Mouse (Mus musculus) limb, embryonic 13.5 days (tissue): ENCODE measurements around the gene Zc3h14. TPM values are rescaled to one million over a fixed set of nuclear protein-coding genes. Genes with fewer than 3 reads are reported as not detected.

Source experiments
- ATAC-seq: fragments of 200-750 bp; cut with Nextera tagmentation; 2 replicates; pipeline ENCODE4 v1.8.0; 2017; ENCODE audit warnings: low read depth, moderate number of reproducible peaks, moderate TSS enrichment; ENCODE audit not compliant: low FRiP score
- H3K27ac ChIP-seq: fragments of 300-500 bp; sonication (generic); 2 replicates; pipeline ENCODE4 v1.5.1; 2015; ENCODE audit warnings: inconsistent platforms, mild to moderate bottlenecking, moderate library complexity
- H3K27me3 ChIP-seq: fragments of 300-500 bp; sonication (generic); 2 replicates; pipeline ENCODE4 v1.6.1; 2015; ENCODE audit warnings: mild to moderate bottlenecking, inconsistent platforms
- H3K36me3 ChIP-seq: fragments of 300-500 bp; sonication (generic); 2 replicates; pipeline ENCODE4 v1.6.1; 2015; ENCODE audit warnings: inconsistent platforms, mild to moderate bottlenecking, moderate library complexity
- H3K4me1 ChIP-seq: fragments of 300-500 bp; sonication (generic); 2 replicates; pipeline ENCODE4 v1.6.1; 2015; ENCODE audit warnings: inconsistent platforms
- H3K4me2 ChIP-seq: fragments of 300-500 bp; sonication (generic); replicated peaks from 2 replicates; pipeline ENCODE4 v1.6.1; 2015; ENCODE audit warnings: inconsistent platforms, mild to moderate bottlenecking, moderate library complexity
- H3K4me3 ChIP-seq: fragments of 300-500 bp; sonication (generic); 2 replicates; pipeline ENCODE4 v1.5.1; 2015; ENCODE audit warnings: moderate library complexity, mild to moderate bottlenecking, inconsistent platforms
- H3K9ac ChIP-seq: fragments of 300-500 bp; sonication (generic); 2 replicates; pipeline ENCODE4 v1.6.1; 2015; ENCODE audit warnings: mild to moderate bottlenecking, inconsistent platforms
- H3K9me3 ChIP-seq: fragments of 300-500 bp; sonication (generic); 2 replicates; pipeline ENCODE4 v1.6.1; 2016; ENCODE audit warnings: inconsistent platforms
- WGBS: fragments of 180-500 bp; shearing (Covaris S2); methylation state at CpG from one replicate; pipeline ENCODE4 v1.1.7; 2015; 5-methylcytosine and 5-hydroxymethylcytosine counted together
- polyA plus RNA-seq: library from polyadenylated mRNA; unstranded; fragments of >200 nt; fragmentation: Nextera tagmentation; extraction: Ambion mirVana; gene quantifications from 2 replicates; pipeline ENCODE4 v1.2.1, GENCODE M21; 2015

Gene Zc3h14
- polyA plus RNA-seq, 1 experiment from 2014 or later: 136 TPM

GRCm38 (mm10) chr12:98726078-98726477 lies 20.7 kb upstream of the Zc3h14 start:
- ATAC-seq: no peak
- Histone ChIP-seq H3K27ac (no peak overlapping the region), H3K4me1 (peaks cover 1% of the 10 kb centered on the region; the same call in 1 of the 2 replicates), H3K9ac (no peak overlapping the region), H3K4me3 (no peak overlapping the region), H3K36me3 (no peaks in the 10 kb centered on the region), H3K27me3 (no peaks in the 10 kb centered on the region), H3K9me3 (no peaks in the 10 kb centered on the region), H3K4me2 (no peak overlapping the region)
- 79% methylated on average over 7 of the region's 7 CpGs for WGBS

DNA sequence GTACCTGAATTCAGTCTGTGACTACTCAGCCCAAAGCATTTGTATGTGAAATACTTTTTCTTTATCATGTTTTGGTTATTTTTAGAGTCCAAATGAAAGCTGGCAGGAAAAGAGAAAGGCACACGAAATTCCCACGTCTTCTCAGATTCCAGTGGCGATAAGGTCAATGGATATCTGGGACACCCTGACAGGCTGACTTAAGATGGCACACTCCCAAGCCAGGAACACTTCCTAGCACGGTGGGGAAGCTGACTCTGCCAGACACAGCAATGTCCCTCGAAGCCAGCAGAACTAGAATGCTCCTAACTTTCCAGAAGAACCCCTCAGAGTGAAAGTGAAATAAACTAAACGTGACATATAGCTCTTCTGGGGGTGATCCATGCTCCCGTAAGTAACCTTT lies 19.6 kb upstream of the Zc3h14 start:
- H3K36me3 ChIP-seq: no peaks in the 10 kb centered on the region
- 76% methylated on average over 7 of the region's 7 CpGs for WGBS
- H3K4me3 ChIP-seq: no peak overlapping the region
- H3K9me3 ChIP-seq: no peaks in the 10 kb centered on the region
- no peak overlapping the region for H3K27ac ChIP-seq
- H3K27me3 ChIP-seq: no peaks in the 10 kb centered on the region
- no peak overlapping the region for H3K4me2 ChIP-seq
- no peak overlapping the region for H3K9ac ChIP-seq
- H3K4me1 ChIP-seq: no peaks in the 10 kb centered on the region
- no peak for ATAC-seq

DNA sequence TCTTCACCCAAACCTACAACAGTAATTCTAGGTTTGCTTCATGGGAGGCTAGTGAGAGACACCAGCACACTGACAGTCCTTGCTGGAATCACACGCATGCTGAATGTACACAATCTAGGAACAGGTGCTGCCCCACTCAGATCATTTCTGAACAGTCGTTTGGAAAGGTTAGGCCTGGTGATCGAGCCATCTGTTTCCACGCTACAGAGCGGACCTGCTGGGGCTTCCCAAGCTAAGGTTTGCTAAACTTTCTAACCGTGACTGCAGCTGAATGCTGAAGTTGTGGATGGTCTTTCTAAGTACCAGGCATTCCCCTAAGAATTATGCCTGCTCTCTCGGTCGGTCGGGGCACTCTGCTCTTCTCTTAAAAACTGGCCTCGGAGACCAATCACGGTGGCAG lies 16.1 kb upstream of the Zc3h14 start:
- H3K4me2 ChIP-seq: no peak overlapping the region
- no peaks in the 10 kb centered on the region for H3K27me3 ChIP-seq
- H3K27ac ChIP-seq: no peak overlapping the region
- ATAC-seq: no peak
- no peak overlapping the region for H3K9ac ChIP-seq
- 82% methylated on average over 11 of the region's 11 CpGs for WGBS
- H3K4me1 ChIP-seq: peaks cover 18% of the 10 kb centered on the region
- no peaks in the 10 kb centered on the region for H3K36me3 ChIP-seq
- no peaks in the 10 kb centered on the region for H3K9me3 ChIP-seq
- H3K4me3 ChIP-seq: no peak overlapping the region

DNA sequence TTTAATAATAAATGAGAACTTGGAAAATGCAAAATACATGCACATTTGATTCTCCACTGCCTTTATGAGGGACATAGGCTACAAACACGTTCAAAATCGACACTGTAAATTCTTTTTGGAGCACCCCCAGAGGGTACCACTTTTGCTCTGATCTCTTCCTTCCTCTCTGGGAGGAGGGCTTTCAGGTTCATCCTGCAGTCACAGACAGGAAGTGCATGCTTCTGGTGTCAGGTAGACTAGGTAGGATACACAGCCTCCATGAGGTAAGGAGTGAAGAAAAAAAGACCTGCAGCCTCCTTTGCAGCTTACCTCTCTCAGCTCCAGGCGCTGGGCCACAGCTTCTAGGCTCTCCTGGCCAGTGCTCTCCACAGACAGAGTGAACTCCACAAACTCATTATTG lies 13.6 kb upstream of the Zc3h14 start:
- Histone ChIP-seq H3K4me3 (peak overlapping the region; percentile 72), H3K27ac (no peak overlapping the region), H3K9ac (peak overlapping the region; percentile 81), H3K36me3 (no peaks in the 10 kb centered on the region), H3K27me3 (0 out of 2 replicates have a peak, but pooled peaks cover 2% of the 10 kb centered on the region), H3K9me3 (no peaks in the 10 kb centered on the region), H3K4me2 (peak overlapping the region; percentile 71), H3K4me1 (peaks cover 26% of the 10 kb centered on the region)
- no peak for ATAC-seq
- 59% methylated on average over 3 of the region's 3 CpGs for WGBS

- Histone ChIP-seq H3K36me3 (no peaks in the 10 kb centered on the region), H3K4me1 (peaks cover 29% of the 10 kb centered on the region), H3K4me2 (peak overlapping the region; percentile 71), H3K9me3 (no peaks in the 10 kb centered on the region), H3K27me3 (peaks cover 4% of the 10 kb centered on the region), H3K9ac (peak overlapping the region; percentile 81), H3K4me3 (peak overlapping the region; percentile 72), H3K27ac (no peak overlapping the region)
- ATAC-seq: no peak
- 8% methylated on average over 12 of the region's 12 CpGs for WGBS
Measured at GRCm38 (mm10) chr12:98733776-98734175, 13.0 kb upstream of the Zc3h14 start.

DNA sequence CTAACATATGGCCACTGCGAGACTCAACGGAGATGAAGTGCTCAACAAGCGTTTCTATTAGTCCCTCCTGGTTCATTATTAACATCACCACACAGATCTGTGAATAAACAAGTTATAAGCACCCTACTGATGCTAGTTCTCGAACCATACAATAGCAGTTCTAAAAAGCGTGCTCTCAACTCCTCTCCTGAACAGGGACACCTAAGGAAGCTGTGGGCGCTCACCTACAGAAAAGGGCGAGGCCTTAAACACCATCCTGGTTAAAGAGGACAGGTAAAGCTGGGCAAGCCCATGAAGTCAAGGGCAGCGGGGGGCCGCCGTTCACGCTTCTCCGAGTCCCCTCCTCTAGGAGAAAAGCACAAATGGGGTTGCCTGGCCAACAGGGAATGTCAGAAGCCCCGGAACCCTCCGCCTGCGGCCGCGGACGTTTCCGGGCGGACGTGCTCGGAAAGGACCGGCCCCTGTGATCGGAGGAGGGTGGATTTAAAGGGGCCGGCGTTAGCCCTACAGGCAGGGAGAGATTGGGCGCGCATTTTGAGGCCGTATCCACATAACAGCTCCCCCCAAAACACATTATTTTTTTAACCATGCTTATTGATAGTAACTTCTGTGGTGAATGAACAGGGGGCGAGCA lies 12.4 kb upstream of the Zc3h14 start:
- peak; percentile 88 for ATAC-seq
- peak overlapping the region; percentile 63; the same call in 1 of the 2 replicates for H3K27ac ChIP-seq
- peaks cover 8% of the 10 kb centered on the region for H3K27me3 ChIP-seq
- no peaks in the 10 kb centered on the region for H3K9me3 ChIP-seq
- peak overlapping the region; percentile 71 for H3K4me2 ChIP-seq
- peak overlapping the region; percentile 81 for H3K9ac ChIP-seq
- H3K4me3 ChIP-seq: peak overlapping the region; percentile 72
- WGBS: under 1% methylated on average over 30 of the region's 30 CpGs
- H3K4me1 ChIP-seq: peaks cover 29% of the 10 kb centered on the region
- H3K36me3 ChIP-seq: no peaks in the 10 kb centered on the region

DNA sequence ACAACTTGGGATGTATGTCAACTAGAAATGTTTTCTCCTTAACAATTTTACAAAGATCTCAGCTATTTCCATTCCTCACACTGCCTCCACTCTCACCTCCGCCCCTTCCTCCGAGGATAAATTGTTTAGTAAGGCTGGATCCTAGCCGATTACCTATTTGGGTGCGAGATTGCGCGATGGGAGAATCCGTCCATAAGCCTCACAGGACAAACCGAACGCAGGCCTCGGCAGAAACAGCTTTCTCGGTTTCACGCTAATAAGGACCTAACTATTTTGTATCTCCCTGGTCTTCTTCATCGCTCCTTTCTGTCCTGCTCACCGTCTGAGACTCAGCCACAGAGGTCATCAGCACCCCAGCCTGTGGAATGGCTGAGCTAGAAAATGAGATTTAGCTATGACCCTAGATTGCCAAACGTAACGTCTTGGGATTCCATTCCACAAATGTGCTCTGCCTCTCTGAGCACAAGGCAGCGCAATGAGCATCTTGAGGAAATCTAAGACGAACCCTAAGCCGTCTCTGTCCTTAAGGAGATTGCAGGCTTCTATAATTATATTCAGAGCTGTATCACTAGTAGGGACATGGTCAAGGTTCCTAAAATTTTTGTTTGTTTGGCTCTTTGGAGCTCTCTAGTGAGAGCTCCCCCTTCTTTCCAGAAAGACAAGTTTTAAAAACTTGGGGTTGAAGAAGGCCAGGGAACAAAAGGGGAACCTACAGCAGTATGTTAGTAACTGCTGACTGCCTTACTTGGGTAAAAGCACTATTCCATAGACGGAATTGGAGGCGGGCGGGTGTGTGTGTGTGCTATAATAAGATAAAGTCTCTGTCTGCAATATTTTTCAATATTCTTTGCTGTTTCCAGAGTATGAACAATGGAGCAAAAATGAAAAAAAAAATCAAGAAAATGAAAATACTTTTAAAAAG lies 11.6 kb upstream of the Zc3h14 start:
- Histone ChIP-seq H3K27ac (no peak overlapping the region), H3K9me3 (no peaks in the 10 kb centered on the region), H3K4me3 (peak overlapping the region; percentile 72), H3K4me2 (peak overlapping the region; percentile 71), H3K9ac (peak overlapping the region; percentile 81), H3K36me3 (no peaks in the 10 kb centered on the region), H3K27me3 (peaks cover 8% of the 10 kb centered on the region), H3K4me1 (peaks cover 29% of the 10 kb centered on the region)
- 12% methylated on average over 22 of the region's 22 CpGs for WGBS
- ATAC-seq: no peak

- no peaks in the 10 kb centered on the region for H3K36me3 ChIP-seq
- peak within 1 kb of the TSS; percentile 93 for H3K9ac ChIP-seq
- peak within 1 kb of the TSS; percentile 80 for H3K4me2 ChIP-seq
- H3K4me1 ChIP-seq: peaks cover 29% of the 10 kb centered on the region
- WGBS: under 1% methylated on average over 75 of the region's 75 CpGs
- H3K9me3 ChIP-seq: no peaks in the 10 kb centered on the region
- peak; percentile 68 for ATAC-seq
- H3K27me3 ChIP-seq: peaks cover 8% of the 10 kb centered on the region
- peak within 1 kb of the TSS; percentile 91 for H3K27ac ChIP-seq
- H3K4me3 ChIP-seq: peak within 1 kb of the TSS; percentile 79
Measured at GRCm38 (mm10) chr12:98736951-98737800, 9.6 kb upstream of the Zc3h14 start, which contains the start of gene Ptpn21. Ptpn21 (minus strand) TSS chr12:98737405.

GRCm38 (mm10) chr12:98737801-98738350 lies 8.9 kb upstream of the Zc3h14 start:
- peak overlapping the region; percentile 91 for H3K27ac ChIP-seq
- peak overlapping the region; percentile 93 for H3K9ac ChIP-seq
- peak overlapping the region; percentile 80 for H3K4me2 ChIP-seq
- 13% methylated on average over 7 of the region's 7 CpGs for WGBS
- no peaks in the 10 kb centered on the region for H3K9me3 ChIP-seq
- no peaks in the 10 kb centered on the region for H3K36me3 ChIP-seq
- peak; percentile 57 for ATAC-seq
- peaks cover 28% of the 10 kb centered on the region for H3K4me1 ChIP-seq
- H3K4me3 ChIP-seq: peak overlapping the region; percentile 79
- H3K27me3 ChIP-seq: peaks cover 8% of the 10 kb centered on the region

- Histone ChIP-seq H3K27ac (no peak overlapping the region), H3K36me3 (no peaks in the 10 kb centered on the region), H3K9ac (no peak overlapping the region), H3K4me1 (peaks cover 11% of the 10 kb centered on the region), H3K4me3 (no peak overlapping the region), H3K27me3 (peaks cover 6% of the 10 kb centered on the region), H3K4me2 (no peak overlapping the region), H3K9me3 (no peaks in the 10 kb centered on the region)
- WGBS: 67% methylated on average over 3 of the region's 3 CpGs
- no peak for ATAC-seq
Measured at GRCm38 (mm10) chr12:98741011-98741501, 5.7 kb upstream of the Zc3h14 start.

GRCm38 (mm10) chr12:98745626-98746025 lies 1.1 kb upstream of the Zc3h14 start:
- no peaks in the 10 kb centered on the region for H3K27me3 ChIP-seq
- no peak overlapping the region for H3K4me2 ChIP-seq
- H3K9ac ChIP-seq: no peak overlapping the region
- no peak for ATAC-seq
- peaks cover 26% of the 10 kb centered on the region for H3K4me1 ChIP-seq
- H3K9me3 ChIP-seq: no peaks in the 10 kb centered on the region
- no peak overlapping the region for H3K27ac ChIP-seq
- H3K4me3 ChIP-seq: no peak overlapping the region
- WGBS: 52% methylated on average over 4 of the region's 4 CpGs
- 0 out of 2 replicates have a peak, but pooled peaks cover 6% of the 10 kb centered on the region for H3K36me3 ChIP-seq
